Mouse (Mus musculus): ENCODE results near the gene Megf11. TPM values are rescaled to one million over a fixed set of nuclear protein-coding genes. Genes with fewer than 3 reads are reported as not detected.

Megf11 gene
- polyA plus RNA-seq, 1 experiment from 2014 or later = 0.11 TPM

- Histone ChIP-seq H3K4me3 (ENCODE audit: low read depth, low read length) (no peak overlapping the region), H3K9me3 (ENCODE audit: low read length) (no peaks in the 10 kb centered on the region), H3K36me3 (replicated peaks; ENCODE audit: insufficient read depth, low read length) (peaks cover 11% of the 10 kb centered on the region), H3K27ac (ENCODE audit: low read depth) (no peak overlapping the region; the same call in 1 of the 2 replicates), H3K4me1 (ENCODE audit: insufficient read depth) (peaks cover 6% of the 10 kb centered on the region), H3K9ac (replicated peaks) (peak overlapping the region; percentile 96; the same call in 1 of the 2 replicates), H3K4me2 (ENCODE audit: low read depth, low read length) (peak overlapping the region; percentile 84; the same call in 1 of the 2 replicates), H3K27me3 (ENCODE audit: insufficient read depth, low read length) (no peaks in the 10 kb centered on the region)
- no peak for DNase-seq
- no peak for ATAC-seq
- 80% methylated on average over 8 of the region's 8 CpGs for WGBS (ENCODE audit: insufficient replicate concordance)
- TF ChIP-seq EP300 (IDR thresholded peaks at IDR 0.05; ENCODE audit: low read depth) (no peak), CTCF (IDR thresholded peaks at IDR 0.05; ENCODE audit: low read depth) (no peak)
Observed at GRCm38 (mm10) chr9:64341671-64342070, 43.8 kb upstream of the Megf11 start.

GRCm38 (mm10) chr9:64343656-64344055 lies 41.8 kb upstream of the Megf11 start:
- Histone ChIP-seq H3K4me1 (ENCODE audit: insufficient read depth) (peaks cover 6% of the 10 kb centered on the region), H3K4me3 (ENCODE audit: low read depth, low read length) (no peak overlapping the region), H3K4me2 (ENCODE audit: low read depth, low read length) (no peak overlapping the region), H3K36me3 (replicated peaks; ENCODE audit: insufficient read depth, low read length) (no peaks in the 10 kb centered on the region), H3K9ac (replicated peaks) (no peak overlapping the region), H3K27me3 (ENCODE audit: insufficient read depth, low read length) (no peaks in the 10 kb centered on the region), H3K9me3 (ENCODE audit: low read length) (no peaks in the 10 kb centered on the region), H3K27ac (ENCODE audit: low read depth) (no peak overlapping the region)
- WGBS (ENCODE audit: insufficient replicate concordance) = 81% methylated on average over 2 of the region's 2 CpGs
- no peak for ATAC-seq
- no peak for TF ChIP-seq CTCF (IDR thresholded peaks at IDR 0.05; ENCODE audit: low read depth)
- DNase-seq = no peak

DNA sequence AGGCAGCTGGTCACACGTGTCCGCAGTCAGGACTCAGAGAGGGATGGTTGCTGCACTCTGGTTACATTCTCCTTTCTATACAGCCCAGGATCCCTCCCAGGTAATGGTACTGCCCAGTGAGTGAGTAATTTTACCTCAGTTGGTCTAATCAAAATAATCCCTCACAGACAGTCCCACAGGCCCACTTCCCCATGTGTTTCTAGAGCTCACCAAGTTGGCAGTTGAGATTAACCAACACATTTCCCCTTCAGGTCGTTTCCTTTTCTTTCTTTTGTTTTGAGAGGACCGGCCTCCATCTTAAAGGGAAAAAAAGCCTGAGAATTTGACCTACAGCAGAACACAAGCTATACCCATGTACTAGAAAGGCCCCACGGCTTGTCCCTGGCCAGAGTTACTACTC lies 39.5 kb upstream of the Megf11 start:
- 48% methylated on average over 5 of the region's 5 CpGs for WGBS (ENCODE audit: insufficient replicate concordance)
- no peak for TF ChIP-seq EP300 (IDR thresholded peaks at IDR 0.05; ENCODE audit: low read depth)
- no peak for TF ChIP-seq CTCF (IDR thresholded peaks at IDR 0.05; ENCODE audit: low read depth)
- no peaks in the 10 kb centered on the region for H3K36me3 ChIP-seq (replicated peaks; ENCODE audit: insufficient read depth, low read length)
- H3K4me1 ChIP-seq (ENCODE audit: insufficient read depth) = no peaks in the 10 kb centered on the region
- no peaks in the 10 kb centered on the region for H3K27me3 ChIP-seq (ENCODE audit: insufficient read depth, low read length)
- H3K9me3 ChIP-seq (ENCODE audit: low read length) = no peaks in the 10 kb centered on the region
- no peak for ATAC-seq
- H3K27ac ChIP-seq (ENCODE audit: low read depth) = no peak overlapping the region
- no peak overlapping the region for H3K4me3 ChIP-seq (ENCODE audit: low read depth, low read length)
- no peak for DNase-seq
- H3K4me2 ChIP-seq (ENCODE audit: low read depth, low read length) = no peak overlapping the region
- no peak overlapping the region for H3K9ac ChIP-seq (replicated peaks)

DNA sequence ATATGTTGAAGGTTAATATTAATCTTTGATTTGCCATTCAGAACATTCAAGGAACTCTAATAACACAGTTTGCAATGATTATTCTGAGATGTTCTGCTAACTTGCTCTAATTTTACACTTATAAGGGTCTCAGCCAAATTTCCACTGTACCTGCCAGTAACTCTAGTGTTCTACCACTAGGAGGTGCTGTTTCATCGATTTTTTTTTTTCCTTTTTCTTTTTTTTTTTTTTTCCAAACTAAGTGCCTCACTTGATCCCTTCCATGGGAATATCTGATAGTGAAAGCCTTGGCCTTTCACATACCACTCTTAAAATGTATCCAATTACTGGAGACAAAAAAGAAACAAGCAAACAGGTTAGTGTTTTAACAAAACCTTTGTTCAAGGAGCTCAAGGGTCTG lies 38.0 kb upstream of the Megf11 start:
- 0% methylated on average over 1 of the region's 1 CpGs for WGBS (ENCODE audit: insufficient replicate concordance)
- ATAC-seq (no peak), DNase-seq (no peak)
- Histone ChIP-seq H3K9me3 (ENCODE audit: low read length) (no peaks in the 10 kb centered on the region), H3K4me2 (ENCODE audit: low read depth, low read length) (no peak overlapping the region), H3K9ac (replicated peaks) (no peak overlapping the region), H3K4me1 (ENCODE audit: insufficient read depth) (no peaks in the 10 kb centered on the region), H3K4me3 (ENCODE audit: low read depth, low read length) (no peak overlapping the region), H3K27ac (ENCODE audit: low read depth) (no peak overlapping the region), H3K27me3 (ENCODE audit: insufficient read depth, low read length) (no peaks in the 10 kb centered on the region), H3K36me3 (replicated peaks; ENCODE audit: insufficient read depth, low read length) (no peaks in the 10 kb centered on the region)
- TF ChIP-seq EP300 (IDR thresholded peaks at IDR 0.05; ENCODE audit: low read depth) (no peak), CTCF (IDR thresholded peaks at IDR 0.05; ENCODE audit: low read depth) (peak; percentile 71)

- Histone ChIP-seq H3K9me3 (ENCODE audit: low read length) (no peaks in the 10 kb centered on the region), H3K4me3 (ENCODE audit: low read depth, low read length) (no peak overlapping the region), H3K9ac (replicated peaks) (no peak overlapping the region), H3K36me3 (replicated peaks; ENCODE audit: insufficient read depth, low read length) (no peaks in the 10 kb centered on the region), H3K4me1 (ENCODE audit: insufficient read depth) (no peaks in the 10 kb centered on the region), H3K4me2 (ENCODE audit: low read depth, low read length) (no peak overlapping the region), H3K27me3 (ENCODE audit: insufficient read depth, low read length) (no peaks in the 10 kb centered on the region), H3K27ac (ENCODE audit: low read depth) (no peak overlapping the region)
- 63% methylated on average over 5 of the region's 5 CpGs for WGBS (ENCODE audit: insufficient replicate concordance)
- no peak for TF ChIP-seq CTCF (IDR thresholded peaks at IDR 0.05; ENCODE audit: low read depth)
- TF ChIP-seq EP300 (IDR thresholded peaks at IDR 0.05; ENCODE audit: low read depth) = no peak
- ATAC-seq (no peak), DNase-seq (no peak)
Observed at GRCm38 (mm10) chr9:64349490-64349889, 35.9 kb upstream of the Megf11 start.

GRCm38 (mm10) chr9:64351191-64351590 lies 34.2 kb upstream of the Megf11 start:
- no peaks in the 10 kb centered on the region for H3K4me1 ChIP-seq (ENCODE audit: insufficient read depth)
- no peak overlapping the region for H3K4me2 ChIP-seq (ENCODE audit: low read depth, low read length)
- no peaks in the 10 kb centered on the region for H3K9me3 ChIP-seq (ENCODE audit: low read length)
- no peaks in the 10 kb centered on the region for H3K27me3 ChIP-seq (ENCODE audit: insufficient read depth, low read length)
- no peaks in the 10 kb centered on the region for H3K36me3 ChIP-seq (replicated peaks; ENCODE audit: insufficient read depth, low read length)
- TF ChIP-seq EP300 (IDR thresholded peaks at IDR 0.05; ENCODE audit: low read depth) = no peak
- TF ChIP-seq CTCF (IDR thresholded peaks at IDR 0.05; ENCODE audit: low read depth) = peak; percentile 78
- no peak overlapping the region for H3K27ac ChIP-seq (ENCODE audit: low read depth)
- H3K9ac ChIP-seq (replicated peaks) = no peak overlapping the region
- DNase-seq = peak; percentile 44
- H3K4me3 ChIP-seq (ENCODE audit: low read depth, low read length) = no peak overlapping the region
- 31% methylated on average over 3 of the region's 3 CpGs for WGBS (ENCODE audit: insufficient replicate concordance)
- no peak for ATAC-seq

GRCm38 (mm10) chr9:64355627-64356026 lies 29.8 kb upstream of the Megf11 start:
- Histone ChIP-seq H3K4me2 (ENCODE audit: low read depth, low read length) (no peak overlapping the region), H3K9ac (replicated peaks) (no peak overlapping the region), H3K36me3 (replicated peaks; ENCODE audit: insufficient read depth, low read length) (no peaks in the 10 kb centered on the region), H3K4me3 (ENCODE audit: low read depth, low read length) (no peak overlapping the region), H3K4me1 (ENCODE audit: insufficient read depth) (no peaks in the 10 kb centered on the region), H3K27me3 (ENCODE audit: insufficient read depth, low read length) (no peaks in the 10 kb centered on the region), H3K27ac (ENCODE audit: low read depth) (no peak overlapping the region), H3K9me3 (ENCODE audit: low read length) (no peaks in the 10 kb centered on the region)
- ATAC-seq = no peak
- 84% methylated on average over 7 of the region's 7 CpGs for WGBS (ENCODE audit: insufficient replicate concordance)
- TF ChIP-seq EP300 (IDR thresholded peaks at IDR 0.05; ENCODE audit: low read depth) (no peak), CTCF (IDR thresholded peaks at IDR 0.05; ENCODE audit: low read depth) (no peak)
- no peak for DNase-seq
